Mouse (Mus musculus) thymus, adult 2 months (tissue): Measurements from ENCODE around the gene Gm17660. TPM values are rescaled to one million over a fixed set of nuclear protein-coding genes. Genes with fewer than 3 reads are reported as not detected.
"Not testable (repeated sequence)": the region's sequence is repeated elsewhere in the genome, so short reads cannot be mapped to it uniquely, and the experiment has no call there.

Source experiments
- DNase-seq: peaks from one replicate; pipeline ENCODE4 v3.0.0; 2021
- H3K27ac ChIP-seq: fragments of 200-500 bp; 2 replicates; pipeline ENCODE4 v1.5.1; 2012; ENCODE audit warnings: low read length, control low read depth; ENCODE audit not compliant: control insufficient read depth, insufficient read depth
- H3K27me3 ChIP-seq: fragments of 200-500 bp; 2 replicates; pipeline ENCODE4 v1.6.1; 2012; ENCODE audit warnings: mild to moderate bottlenecking, low read length, moderate library complexity, mixed read lengths; ENCODE audit not compliant: control insufficient read depth, insufficient read depth
- H3K36me3 ChIP-seq: fragments of 200-500 bp; 2 replicates; pipeline ENCODE4 v1.6.1; 2012; ENCODE audit warnings: mild to moderate bottlenecking, low read length, moderate library complexity; ENCODE audit not compliant: control insufficient read depth, insufficient read depth
- H3K4me1 ChIP-seq: fragments of 200-500 bp; replicated peaks from 2 replicates; pipeline ENCODE4 v1.6.1; 2012; ENCODE audit warnings: low read length; ENCODE audit not compliant: control insufficient read depth, insufficient read depth
- H3K4me3 ChIP-seq: fragments of 200-500 bp; 2 replicates; pipeline ENCODE4 v1.5.1; 2012; ENCODE audit warnings: mild to moderate bottlenecking, low read length, control low read depth, moderate library complexity; ENCODE audit not compliant: control insufficient read depth, insufficient read depth
- CTCF ChIP-seq: fragments of 200-500 bp; IDR thresholded peaks from 2 replicates; pipeline ENCODE4 v1.5.1; 2012; ENCODE audit warnings: mild to moderate bottlenecking, control low read depth, low read length, moderate library complexity, borderline replicate concordance; ENCODE audit not compliant: control insufficient read depth, poor library complexity, insufficient read depth; ENCODE audit errors: extremely low read depth
- POLR2A ChIP-seq: fragments of 200-500 bp; IDR thresholded peaks from 2 replicates; pipeline ENCODE4 v1.6.1; 2012; ENCODE audit warnings: mild to moderate bottlenecking, low read length, control low read depth, moderate library complexity; ENCODE audit not compliant: control insufficient read depth, poor library complexity, insufficient read depth; ENCODE audit errors: extremely low read depth
- WGBS: fragments of 180-500 bp; shearing (Covaris S2); methylation state at CpG from one replicate; pipeline ENCODE4 v1.1.7; 2018; 5-methylcytosine and 5-hydroxymethylcytosine counted together
- polyA plus RNA-seq: library from polyadenylated mRNA; depleted of rRNA; stranded (reverse); fragments of >200 nt; gene quantifications from 2 replicates; pipeline ENCODE4 v1.2.3, GENCODE M21; 2012

The Gm17660 gene
- polyA plus RNA-seq, 1 experiment: not detected

DNA sequence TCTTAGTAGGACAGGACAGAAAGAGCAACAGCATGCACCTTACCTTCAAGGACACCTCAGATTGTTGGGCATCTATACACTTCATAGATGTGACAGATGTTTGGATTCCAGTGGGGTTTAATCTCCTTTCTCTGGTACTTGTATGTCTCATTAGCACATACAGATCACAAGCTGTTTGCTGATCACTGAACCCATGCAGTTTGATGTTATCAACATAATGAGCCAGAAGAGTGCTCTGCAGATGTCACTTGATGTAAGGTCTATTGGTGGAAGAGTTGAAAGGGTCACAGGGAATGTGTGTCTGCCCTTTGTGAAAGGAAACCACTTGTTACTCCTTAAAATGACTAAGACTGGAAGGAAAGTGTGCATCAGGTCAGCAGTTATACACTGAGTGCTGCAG lies 42.3 kb downstream of the Gm17660 start:
- Histone ChIP-seq H3K36me3 (no peaks in the 10 kb centered on the region), H3K27me3 (no peaks in the 10 kb centered on the region), H3K4me3 (no peak overlapping the region), H3K27ac (no peak overlapping the region), H3K4me1 (no peaks in the 10 kb centered on the region)
- TF ChIP-seq CTCF (no peak), POLR2A (no peak)
- no peak for DNase-seq

DNA sequence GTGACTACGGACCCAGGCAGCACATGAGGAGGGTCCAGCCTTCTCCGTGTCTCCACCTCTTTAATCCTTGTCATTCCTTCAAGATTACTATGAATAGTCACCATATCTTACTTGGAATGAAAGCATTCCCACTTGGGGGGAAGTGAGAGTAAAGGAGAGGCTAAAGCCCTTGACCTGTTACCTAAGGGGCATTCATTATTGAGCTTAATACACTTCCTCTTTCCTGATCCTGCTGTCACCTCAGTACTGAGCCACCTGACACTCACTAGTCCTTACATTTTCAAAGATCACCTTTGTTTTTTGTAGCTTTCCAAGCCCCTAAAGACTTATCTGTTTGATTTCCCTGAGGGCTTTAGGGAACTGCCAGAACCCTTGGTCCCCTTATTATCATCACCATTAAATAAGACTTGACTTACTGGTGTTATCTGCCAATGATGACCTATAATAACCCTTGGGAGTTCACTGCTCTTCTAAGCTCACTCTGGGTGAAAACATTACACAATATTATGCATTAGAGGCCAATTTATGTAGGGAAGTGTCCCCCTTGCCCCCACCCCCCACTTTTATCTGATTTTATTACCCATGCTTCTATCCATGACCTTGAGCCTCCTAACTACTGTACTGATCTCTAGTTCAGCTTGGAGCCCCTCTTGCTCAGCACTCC lies 44.8 kb downstream of the Gm17660 start:
- no peak for DNase-seq
- no peak overlapping the region for H3K27ac ChIP-seq
- WGBS: 100% methylated on average over 2 of the region's 2 CpGs

DNA sequence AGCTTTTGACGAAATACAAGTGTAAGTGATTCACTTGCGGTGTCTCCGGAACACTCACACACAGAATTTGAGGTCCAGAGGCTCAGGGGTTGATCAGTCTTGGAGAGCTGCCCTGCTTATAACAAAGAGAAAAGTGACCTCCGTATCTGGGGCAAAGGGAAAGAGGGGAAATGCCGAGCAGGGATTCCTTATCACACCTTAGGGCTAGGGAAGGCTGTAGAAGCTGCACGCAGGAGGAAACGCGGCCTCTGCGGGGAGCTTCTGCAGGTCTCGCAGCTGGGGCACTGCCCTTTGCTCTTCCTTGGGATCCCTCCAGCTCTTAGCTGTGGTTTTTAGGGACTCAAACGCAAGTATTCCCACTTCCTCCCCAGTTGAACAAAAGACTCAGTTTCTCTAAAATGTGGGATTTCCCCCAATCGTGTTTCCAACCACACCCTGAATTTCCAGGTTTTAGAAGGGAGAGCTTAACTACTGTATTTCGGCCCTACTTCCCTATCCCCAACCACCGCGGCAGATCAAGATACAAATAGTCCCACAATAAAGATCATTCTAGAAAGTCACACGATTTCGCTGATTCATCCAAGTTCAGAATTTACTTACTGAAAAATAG lies 52.1 kb downstream of the Gm17660 start:
- Histone ChIP-seq H3K27ac (no peak overlapping the region), H3K27me3 (no peaks in the 10 kb centered on the region), H3K4me1 (peaks cover 21% of the 10 kb centered on the region), H3K36me3 (no peaks in the 10 kb centered on the region), H3K4me3 (no peak overlapping the region)
- no peak for DNase-seq
- whole genome bisulfite sequencing: 34% methylated on average over 17 of the region's 17 CpGs
- TF ChIP-seq CTCF: no peak
- no peak for TF ChIP-seq POLR2A

More for the DNA sequence above, 44.8 kb downstream of the Gm17660 start:
- H3K36me3 ChIP-seq: no peaks in the 10 kb centered on the region
- no peaks in the 10 kb centered on the region for H3K4me1 ChIP-seq
- no peak overlapping the region for H3K4me3 ChIP-seq
- H3K27me3 ChIP-seq: no peaks in the 10 kb centered on the region
- TF ChIP-seq POLR2A: no peak
- no peak for TF ChIP-seq CTCF

DNA sequence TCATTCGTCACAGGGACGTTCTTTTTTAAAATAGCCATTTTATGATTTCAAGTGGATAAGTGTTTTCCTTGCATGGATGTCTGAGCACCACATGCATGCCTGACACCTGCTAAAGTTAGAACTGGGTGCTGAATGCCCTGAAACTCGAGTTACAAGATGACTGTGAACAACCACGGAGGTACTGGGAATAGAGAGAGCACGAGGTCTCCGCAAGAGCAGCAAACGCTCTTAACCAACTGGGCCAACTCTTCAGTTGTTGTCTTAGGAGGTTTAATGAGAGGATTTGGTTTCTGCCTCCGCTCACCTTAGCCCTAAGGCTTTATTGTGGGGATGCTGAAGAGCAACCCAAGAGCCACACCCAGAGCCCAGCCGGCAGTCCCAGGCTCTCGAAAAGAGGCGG lies 52.6 kb downstream of the Gm17660 start:
- TF ChIP-seq POLR2A (no peak), CTCF (no peak)
- no peaks in the 10 kb centered on the region for H3K36me3 ChIP-seq
- no peak overlapping the region for H3K27ac ChIP-seq
- WGBS: 86% methylated on average over 11 of the region's 11 CpGs
- H3K27me3 ChIP-seq: no peaks in the 10 kb centered on the region
- H3K4me1 ChIP-seq: peaks cover 25% of the 10 kb centered on the region
- DNase-seq: no peak
- H3K4me3 ChIP-seq: no peak overlapping the region

DNA sequence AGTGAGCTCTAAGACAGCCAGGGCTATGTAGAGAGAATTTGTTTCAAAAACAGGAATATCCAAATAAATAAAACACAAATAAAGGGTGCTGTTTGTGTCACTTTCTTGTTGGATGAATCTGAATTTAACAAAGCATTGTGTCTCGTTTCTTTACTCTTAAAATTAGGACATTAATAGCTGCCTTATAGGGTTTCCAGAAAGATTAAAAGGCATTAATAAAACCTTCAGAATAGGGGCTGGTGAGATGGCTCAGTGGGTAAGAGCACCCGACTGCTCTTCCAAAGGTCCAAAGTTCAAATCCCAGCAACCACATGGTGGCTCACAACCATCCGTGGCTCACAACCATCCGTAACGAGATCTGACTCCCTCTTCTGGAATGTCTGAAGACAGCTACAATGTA lies 53.2 kb downstream of the Gm17660 start:
- not testable (repeated sequence) for H3K27me3 ChIP-seq, H3K27ac ChIP-seq, DNase-seq, H3K4me3 ChIP-seq, H3K36me3 ChIP-seq
- 95% methylated on average over 5 of the region's 5 CpGs for WGBS
- peaks cover 29% of the 10 kb centered on the region for H3K4me1 ChIP-seq

DNA sequence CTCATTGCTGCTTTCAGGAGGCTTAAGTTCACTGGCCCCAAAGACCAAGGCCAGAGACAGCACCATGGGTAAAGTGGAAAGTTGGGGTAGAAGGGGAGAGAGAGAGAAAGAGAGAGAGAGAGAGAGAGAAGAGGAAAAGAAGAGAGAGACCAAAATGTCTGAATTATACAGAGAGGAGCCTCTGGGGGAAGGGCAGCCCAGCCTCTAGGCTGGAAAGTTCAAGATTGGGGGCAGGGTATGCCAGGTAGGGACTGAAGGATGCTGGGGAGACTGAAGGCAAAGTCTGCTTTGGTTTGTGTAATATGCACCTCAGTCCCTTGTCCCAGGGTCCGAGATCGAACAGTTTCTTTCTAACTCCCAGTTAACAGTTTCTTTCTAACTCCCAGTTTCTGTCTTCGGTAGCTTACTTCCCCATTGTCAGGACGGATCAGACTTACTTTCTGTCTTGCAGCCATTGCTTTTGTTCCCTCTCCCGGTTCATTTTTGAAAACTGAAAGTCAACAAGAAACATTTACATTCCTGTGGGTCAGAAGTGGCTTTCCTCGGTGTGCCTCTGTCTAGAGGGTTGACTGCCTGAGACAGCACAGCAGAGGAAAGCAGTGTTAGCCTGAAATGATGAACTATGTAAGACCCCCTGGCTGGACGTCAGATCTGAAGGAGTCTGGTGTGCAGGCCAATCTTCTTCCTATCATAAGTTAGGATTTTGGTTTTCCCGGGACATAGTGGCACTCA lies 54.0 kb downstream of the Gm17660 start:
- Histone ChIP-seq H3K27ac (no peak overlapping the region; the same call in 1 of the 2 replicates), H3K4me3 (no peak overlapping the region), H3K27me3 (no peaks in the 10 kb centered on the region), H3K36me3 (no peaks in the 10 kb centered on the region), H3K4me1 (peaks cover 30% of the 10 kb centered on the region)
- DNase-seq: no peak
- TF ChIP-seq CTCF: no peak
- TF ChIP-seq POLR2A: no peak
- 40% methylated on average over 8 of the region's 8 CpGs for WGBS
